Mouse (Mus musculus): Measurements from ENCODE around the gene Tmf1.

GRCm38 (mm10) chr6:97116896-97117295, 62.0 kb downstream of the Tmf1 start:
- TF ChIP-seq POLR2A (IDR thresholded peaks at IDR 0.05; ENCODE audit: control insufficient read depth, low read depth, low read length) = no peak
- no peak for TF ChIP-seq CTCF (IDR thresholded peaks at IDR 0.05; ENCODE audit: control insufficient read depth, insufficient read depth, insufficient replicate concordance, low read depth, low read length)

Data from testis, adult 2 months (tissue).